Mouse (Mus musculus) ovary, adult 18-20 months (tissue): ENCODE results near the gene Ap1m1.
A peak's percentile ranks its signal among the peaks of the same experiment; 100 is the strongest.

Experiments used
- DNase-seq: peaks from one replicate; pipeline ENCODE4 v3.0.0; 2022; ENCODE audit warnings: low spot score, mixed read lengths

Ap1m1 gene

GRCm38 (mm10) chr8:72259862-72260261 lies 20.0 kb downstream of the Ap1m1 start:
- no peak for DNase-seq

- no peak for DNase-seq
These were observed 20.8 kb downstream of the Ap1m1 start for GRCm38 (mm10) chr8:72260585-72260984.

DNA sequence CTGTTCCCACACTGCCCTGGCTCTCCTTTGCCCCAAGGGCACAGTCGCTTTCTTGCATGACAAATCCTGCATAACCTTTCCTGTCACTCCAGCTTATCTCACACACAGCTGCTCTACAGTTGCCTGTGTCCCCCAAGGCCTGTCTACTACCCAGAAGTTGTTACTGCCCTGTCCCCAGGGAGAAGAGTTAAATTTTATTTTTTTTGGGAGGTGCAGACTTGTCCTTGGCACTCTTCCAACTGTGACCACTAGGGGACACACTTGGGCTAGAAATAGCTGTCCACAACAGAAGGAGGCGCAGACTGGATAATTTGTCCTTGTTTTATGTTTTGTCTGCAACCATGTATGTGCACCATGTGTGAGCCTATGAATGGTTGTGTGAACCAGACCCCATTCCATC lies 21.2 kb downstream of the Ap1m1 start:
- peak; percentile 54 for DNase-seq

DNA sequence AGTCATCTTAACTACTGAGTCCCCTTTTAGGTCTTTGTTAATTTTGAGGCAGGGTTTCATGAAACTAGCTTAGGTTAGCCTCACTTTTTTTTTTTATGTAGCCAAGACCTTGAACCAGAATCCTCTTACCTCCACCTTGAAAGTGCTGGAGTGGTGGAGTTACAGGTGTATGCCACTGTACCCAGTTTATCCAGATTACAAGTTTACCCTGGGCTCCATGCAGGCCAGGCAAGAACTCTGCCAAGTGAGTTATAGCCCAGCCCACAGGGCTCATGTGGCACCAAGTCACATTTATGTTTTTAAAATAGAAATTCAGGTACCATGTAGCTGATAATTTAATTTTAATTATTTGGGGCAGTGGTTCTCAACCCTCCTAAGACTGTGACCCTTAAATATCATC lies 21.6 kb downstream of the Ap1m1 start:
- DNase-seq = no peak

- no peak for DNase-seq
These were observed 22.1 kb downstream of the Ap1m1 start for GRCm38 (mm10) chr8:72261872-72262271.

DNA sequence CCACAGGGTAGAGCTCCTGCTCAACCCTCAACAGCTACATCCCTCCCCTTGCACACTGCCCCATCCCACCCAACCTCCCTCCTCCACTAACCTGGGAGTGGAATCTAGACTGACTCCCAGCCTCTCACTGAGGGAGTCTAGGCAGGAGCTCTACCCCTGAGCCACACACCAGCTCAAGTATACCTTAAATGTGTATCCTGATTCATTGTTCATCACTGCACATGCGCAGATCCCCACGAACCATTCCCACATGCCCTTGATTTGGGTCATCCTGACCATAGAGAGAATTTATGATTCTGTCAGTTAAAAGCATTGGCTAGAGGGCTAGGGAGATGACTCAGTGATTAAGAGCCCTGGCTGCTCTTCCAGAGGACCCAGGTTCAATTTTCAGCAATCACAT lies 22.9 kb downstream of the Ap1m1 start:
- DNase-seq = peak; percentile 62

- DNase-seq = no peak
These were observed 23.6 kb downstream of the Ap1m1 start for GRCm38 (mm10) chr8:72263451-72263850.

GRCm38 (mm10) chr8:72265342-72265741 lies 25.5 kb downstream of the Ap1m1 start:
- DNase-seq = no peak

DNA sequence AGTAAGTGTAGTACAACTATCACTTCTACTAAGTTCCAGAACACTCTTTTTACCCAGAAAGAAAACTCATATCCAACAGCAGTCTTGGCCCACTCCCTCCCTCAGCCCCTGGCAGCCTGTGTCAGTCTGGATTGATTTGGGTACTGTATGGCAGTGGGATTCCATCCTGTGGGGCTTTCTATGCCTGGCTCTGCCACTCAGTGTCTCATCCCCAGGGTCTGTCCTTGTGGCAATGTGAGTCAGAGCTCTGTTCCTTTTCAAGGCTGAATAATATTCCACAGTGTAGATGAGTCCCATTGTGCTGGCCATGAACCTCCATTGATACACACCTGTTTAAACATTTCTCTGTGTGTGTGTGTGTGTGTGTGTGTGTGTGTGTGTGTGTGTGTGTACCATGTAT lies 26.9 kb downstream of the Ap1m1 start:
- no peak for DNase-seq

GRCm38 (mm10) chr8:72267106-72267505 lies 27.3 kb downstream of the Ap1m1 start:
- DNase-seq = no peak

- DNase-seq = peak; percentile 44
These were observed 28.5 kb downstream of the Ap1m1 start for GRCm38 (mm10) chr8:72268356-72268755.

- DNase-seq = no peak
These were observed 30.8 kb downstream of the Ap1m1 start for GRCm38 (mm10) chr8:72270606-72271005.

GRCm38 (mm10) chr8:72271051-72271660 lies 31.3 kb downstream of the Ap1m1 start:
- no peak for DNase-seq

GRCm38 (mm10) chr8:72271691-72272090 lies 31.9 kb downstream of the Ap1m1 start:
- DNase-seq = no peak

DNA sequence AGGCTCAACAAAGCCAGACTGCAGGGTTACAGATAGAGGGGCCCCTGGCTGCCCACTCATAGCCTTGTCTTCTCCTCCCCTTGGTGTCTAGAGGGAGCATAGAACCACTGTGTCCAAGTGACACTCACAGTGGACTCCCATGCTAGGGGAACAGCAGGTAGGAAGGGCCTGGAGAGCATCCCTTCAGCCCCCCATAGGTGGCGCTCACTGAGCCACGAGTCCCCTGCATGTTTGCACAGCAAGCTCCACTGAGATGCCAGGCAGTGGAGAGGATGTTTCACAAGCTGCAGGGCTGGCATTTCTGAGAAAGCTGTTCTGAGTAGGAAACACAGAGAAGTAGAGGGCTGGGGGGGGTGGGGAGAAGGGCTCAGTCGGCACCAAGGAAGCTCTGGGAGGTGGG lies 32.5 kb downstream of the Ap1m1 start:
- DNase-seq = peak; percentile 53

DNA sequence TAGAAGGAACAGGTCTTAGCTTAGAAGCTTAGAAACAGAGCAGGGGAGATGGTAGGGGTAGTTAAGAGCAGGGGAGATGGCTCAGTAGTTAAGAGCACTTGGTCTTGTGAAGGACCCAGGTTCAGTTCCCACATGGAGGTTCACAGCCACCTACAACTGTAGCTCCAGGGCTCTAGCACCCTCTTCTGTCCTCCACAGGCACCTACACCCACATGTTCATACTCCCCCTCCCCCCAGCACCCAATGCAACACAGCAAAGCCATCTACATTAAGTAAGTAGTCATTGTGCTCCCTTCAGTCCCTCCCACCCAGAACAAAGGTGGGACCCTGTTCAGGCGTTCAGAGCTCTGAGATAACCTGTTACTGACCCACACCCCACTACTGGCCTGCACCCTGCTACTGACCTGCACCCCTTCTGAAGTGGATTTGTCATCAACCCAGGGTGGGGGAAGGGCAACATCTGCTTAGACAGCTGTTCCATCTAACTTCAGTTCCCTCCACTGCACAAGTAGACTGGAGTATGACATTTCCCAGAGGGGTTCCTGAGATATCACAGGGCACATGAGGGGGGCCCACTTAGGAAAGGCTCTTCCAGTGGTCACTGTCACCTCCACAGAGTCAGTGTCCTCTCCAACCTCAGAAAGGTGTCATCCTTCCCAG lies 33.4 kb downstream of the Ap1m1 start:
- DNase-seq = no peak

DNA sequence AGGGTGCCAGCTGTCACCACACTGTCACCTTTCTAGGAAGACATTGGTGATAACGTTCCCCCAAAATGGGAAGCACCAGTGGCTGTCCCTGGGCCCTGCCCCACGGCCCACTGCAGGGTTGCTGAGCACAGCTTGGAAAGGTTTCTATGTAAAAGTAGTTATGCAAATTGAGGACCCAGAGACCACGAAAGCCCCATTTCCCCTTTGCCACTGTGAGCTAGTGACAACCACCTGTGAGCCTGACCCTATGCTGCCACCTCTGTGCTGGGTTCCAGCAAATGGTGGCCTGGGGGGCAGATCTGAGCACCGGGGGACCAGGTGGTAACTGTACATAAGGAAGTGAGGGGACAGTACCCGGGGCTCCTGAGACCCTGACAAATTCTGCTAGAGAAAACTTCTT lies 34.0 kb downstream of the Ap1m1 start:
- DNase-seq = no peak

DNA sequence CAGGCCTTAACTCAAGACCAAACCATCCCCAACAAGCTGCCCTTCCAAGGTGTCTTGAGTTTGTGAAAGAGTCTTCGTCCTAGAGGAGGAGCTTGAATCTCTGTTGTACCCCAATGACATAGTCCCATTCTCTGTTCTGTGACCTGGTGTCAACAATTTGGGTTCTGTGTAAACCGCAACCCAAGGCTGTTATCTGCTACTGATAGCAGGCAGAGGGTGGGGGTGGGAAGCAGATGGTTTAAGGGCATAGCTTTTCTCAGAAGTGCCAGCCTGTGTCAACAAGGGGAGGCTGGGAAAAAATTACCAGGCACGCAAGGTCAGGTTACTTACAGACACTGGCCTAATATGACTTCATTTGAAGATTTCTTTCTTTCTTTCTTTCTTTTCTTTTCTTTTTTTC lies 37.4 kb downstream of the Ap1m1 start:
- peak; percentile 64 for DNase-seq

- DNase-seq = no peak
These were observed 39.3 kb downstream of the Ap1m1 start for GRCm38 (mm10) chr8:72279151-72279550.

GRCm38 (mm10) chr8:72281634-72282033 lies 41.8 kb downstream of the Ap1m1 start:
- no peak for DNase-seq

DNA sequence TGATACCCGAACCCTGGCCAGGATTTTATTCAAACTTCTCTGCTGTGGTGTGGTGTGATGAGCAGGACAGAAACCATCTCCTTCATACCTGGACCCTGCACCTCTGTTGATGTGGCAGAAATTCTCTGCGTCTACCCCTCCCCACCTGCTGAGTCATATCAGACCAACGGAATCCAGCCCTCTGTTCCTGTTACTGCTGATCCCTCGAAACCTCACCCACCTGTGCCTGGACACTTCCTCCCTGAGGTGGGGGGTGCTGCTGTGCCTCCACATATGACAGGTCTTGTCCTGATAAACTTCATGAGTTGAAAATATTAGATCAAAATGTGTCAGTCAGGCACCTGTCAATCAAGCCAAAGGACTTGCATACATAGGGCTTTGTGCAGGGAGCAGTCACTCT lies 45.5 kb downstream of the Ap1m1 start:
- DNase-seq = no peak

GRCm38 (mm10) chr8:72289051-72289450 lies 49.2 kb downstream of the Ap1m1 start:
- no peak for DNase-seq

DNA sequence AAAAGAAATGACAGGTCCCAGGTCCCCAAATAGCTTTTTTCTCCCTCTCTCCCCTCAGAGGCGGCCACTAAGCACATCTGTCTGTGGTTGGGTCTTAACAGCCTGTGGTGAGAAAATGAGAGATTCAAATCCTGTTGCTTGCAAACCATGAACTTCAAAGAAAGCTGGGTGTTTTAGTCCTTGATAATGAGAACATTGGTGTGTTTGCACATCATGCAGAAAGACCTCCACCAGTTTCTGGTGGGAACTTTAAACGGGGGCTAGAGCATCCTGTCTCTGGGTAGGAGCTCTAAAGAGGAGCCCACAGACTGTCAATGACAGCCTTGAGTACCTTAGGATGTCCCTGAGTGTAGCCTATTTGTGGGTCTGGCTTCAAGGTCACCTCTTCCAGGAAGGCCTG lies 51.3 kb downstream of the Ap1m1 start:
- DNase-seq = no peak

DNA sequence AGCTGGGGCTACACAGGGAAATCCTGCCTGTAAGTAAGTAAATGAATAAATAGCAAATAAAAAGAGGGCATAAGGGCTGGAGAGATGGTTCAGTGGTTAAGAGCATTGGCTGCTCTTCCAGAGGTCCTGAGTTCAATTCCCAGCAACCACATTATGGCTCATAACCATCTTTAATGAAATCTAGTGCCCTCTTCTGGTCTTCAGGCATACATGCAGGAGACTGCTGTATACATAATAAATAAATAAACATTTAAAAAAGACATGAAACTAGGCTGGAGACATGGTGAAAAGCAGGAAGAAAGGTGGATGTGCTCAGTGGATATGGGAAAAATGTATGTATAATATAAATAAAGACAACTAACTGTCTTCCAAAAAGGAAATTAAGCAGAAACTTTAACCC lies 53.5 kb downstream of the Ap1m1 start:
- no peak for DNase-seq
